Mouse (Mus musculus) ES-Bruce4 (cell line): ENCODE results near the gene Syt1.

Experiments
- CTCF ChIP-seq: IDR thresholded peaks from one replicate; pipeline ENCODE4 v1.8.1; 2011; ENCODE audit warnings: low read depth, low read length
- POLR2A ChIP-seq: IDR thresholded peaks from one replicate; pipeline ENCODE4 v1.8.1; 2011; ENCODE audit warnings: low read length; ENCODE audit not compliant: insufficient read depth

DNA sequence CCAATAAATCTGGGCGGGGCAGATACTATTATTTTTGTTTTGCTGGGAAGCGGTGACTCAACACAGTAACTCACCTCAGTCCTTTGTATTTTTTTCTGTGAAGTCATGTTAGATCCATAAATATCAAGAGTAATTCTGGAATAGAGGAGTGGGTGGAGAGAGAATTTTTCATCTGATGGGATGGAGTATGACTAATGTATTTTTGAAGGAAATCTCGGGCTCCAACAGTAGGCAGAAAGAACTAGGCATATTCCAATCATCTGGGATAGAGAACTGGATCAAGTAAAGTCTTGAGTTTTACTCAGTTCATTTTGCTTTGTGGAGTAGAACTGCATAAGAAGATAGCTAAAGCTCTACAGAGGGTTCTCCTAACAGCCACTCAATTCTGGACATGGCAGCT, 465.1 kb downstream of the Syt1 start:
- TF ChIP-seq CTCF, result no peak
- no peak for TF ChIP-seq POLR2A
